Comparison of ENCODE assay signal across 8 mouse cellular contexts in genomic region chr11:103133456-103134185, GRCm38 (mm10). TPM values are rescaled to one million over a fixed set of nuclear protein-coding genes. Genes with fewer than 3 reads are reported as not detected.
A peak's percentile ranks its signal among the peaks of the same experiment; 100 is the strongest.
DNase-seq lines count a peak whose midpoint lies in the region; ATAC-seq and TF ChIP-seq lines count a peak whose summit lies in the region.

No protein-coding gene starts in this region.

- ATAC-seq in cerebellum, adult (ENCODE audit: insufficient number of reproducible peaks, low FRiP score, low TSS enrichment), result no peak
- ATAC-seq in hindbrain, postnatal 0 days, result no peak
- ATAC-seq in neural tube, embryonic 13.5 days (ENCODE audit: low read depth), result peak; percentile 32; the same call in 1 of the 2 replicates

- H3K27ac ChIP-seq in spleen, adult 2 months (ENCODE audit: insufficient read depth, low read length), result peak overlapping the region; percentile 55
- peak overlapping the region; percentile 90 for H3K27ac ChIP-seq in hindbrain, postnatal 0 days
- H3K27ac ChIP-seq in neural tube, embryonic 13.5 days (replicated peaks), result peak overlapping the region; percentile 78

- TF ChIP-seq CTCF in spleen, adult 2 months (IDR thresholded peaks at IDR 0.05; ENCODE audit: extremely low read depth, insufficient read depth, insufficient read length, insufficient replicate concordance), result no peak
- no peak for TF ChIP-seq CTCF in hindbrain, postnatal 0 days (IDR thresholded peaks at IDR 0.05; ENCODE audit: low read depth)

- peak overlapping the region; percentile 54 for H3K4me2 ChIP-seq in hindbrain, postnatal 0 days (ENCODE audit: low read depth, low read length)
- H3K4me2 ChIP-seq in neural tube, embryonic 13.5 days, result peak overlapping the region; percentile 54

- no peaks in the 10 kb centered on the region for H3K36me3 ChIP-seq in spleen, adult 2 months (ENCODE audit: control insufficient read depth, insufficient read depth, low read length)
- H3K36me3 ChIP-seq in hindbrain, postnatal 0 days (ENCODE audit: insufficient read depth, low read length), result peaks cover 6% of the 10 kb centered on the region; the same call in 1 of the 2 replicates
- peaks cover 6% of the 10 kb centered on the region; the same call in 1 of the 2 replicates for H3K36me3 ChIP-seq in neural tube, embryonic 13.5 days

- peak overlapping the region; percentile 29 for H3K4me3 ChIP-seq in spleen, adult 2 months (ENCODE audit: extremely low read depth, insufficient read depth, insufficient read length)
- H3K4me3 ChIP-seq in hindbrain, postnatal 0 days (ENCODE audit: low read length), result peak overlapping the region; percentile 13; the same call in 1 of the 2 replicates
- H3K4me3 ChIP-seq in neural tube, embryonic 13.5 days, result peak overlapping the region; percentile 30

- H3K9me3 ChIP-seq in hindbrain, postnatal 0 days (ENCODE audit: low read length), result no peaks in the 10 kb centered on the region
- H3K9me3 ChIP-seq in neural tube, embryonic 13.5 days, result no peaks in the 10 kb centered on the region

- peak; percentile 28 to 50 for DNase-seq in cerebellum, adult 18-20 months
- DNase-seq in spleen, adult 2 months (ENCODE audit: low read depth in 1 of 2, low spot score in 2 of 2), result no peak
- DNase-seq in spleen, postnatal 36 days (ENCODE audit: low spot score in 2 of 2), result no peak
- DNase-seq in hindbrain, postnatal 0 days (ENCODE audit: low spot score), result no peak
- no peak for DNase-seq in layer of hippocampus, adult 9-11 months
- DNase-seq in lung, adult 18-20 months, result no peak

- 71% methylated on average over 6 of the region's 6 CpGs for WGBS in spleen, adult 2 months
- 51% methylated on average over 6 of the region's 6 CpGs for WGBS in hindbrain, postnatal 0 days
- 56% methylated on average over 6 of the region's 6 CpGs for WGBS in neural tube, embryonic 13.5 days

- peak overlapping the region; percentile 47 for H3K9ac ChIP-seq in hindbrain, postnatal 0 days (replicated peaks; ENCODE audit: low read length)
- H3K9ac ChIP-seq in neural tube, embryonic 13.5 days, result peak overlapping the region; percentile 65

- no peak for TF ChIP-seq POLR2A in spleen, adult 2 months (IDR thresholded peaks at IDR 0.05; ENCODE audit: low read depth, low read length)

- H3K4me1 ChIP-seq in spleen, adult 2 months (ENCODE audit: control insufficient read depth, insufficient read depth, insufficient read length), result peaks cover 4% of the 10 kb centered on the region
- peaks cover 17% of the 10 kb centered on the region for H3K4me1 ChIP-seq in hindbrain, postnatal 0 days (ENCODE audit: insufficient read depth, low read length)
- peaks cover 55% of the 10 kb centered on the region for H3K4me1 ChIP-seq in neural tube, embryonic 13.5 days (replicated peaks)

- no peaks in the 10 kb centered on the region for H3K27me3 ChIP-seq in spleen, adult 2 months (ENCODE audit: control insufficient read depth, insufficient read depth, low read length)
- no peaks in the 10 kb centered on the region for H3K27me3 ChIP-seq in hindbrain, postnatal 0 days (ENCODE audit: insufficient read depth, low read length)
- H3K27me3 ChIP-seq in neural tube, embryonic 13.5 days, result no peaks in the 10 kb centered on the region

RNA-seq across cellular contexts. Expression of gene Hexim2, which starts 1.4 kb away (rescaled TPM):
- polyA plus RNA-seq in spleen, adult 2 months (2012; rRNA removed), result 2.3 and 3.0 TPM in 2 replicates
- total RNA-seq in hindbrain, postnatal 0 days (2014; rRNA removed), result 28.9 and 40.4 TPM in 2 replicates
- 30.2 and 30.7 TPM in 2 replicates for polyA plus RNA-seq in hindbrain, postnatal 0 days (2015; fragmentation: Nextera tagmentation; extraction: Ambion mirVana)
- 17.3 and 17.6 TPM in 2 replicates for polyA plus RNA-seq in neural tube, embryonic 13.5 days (2015; fragmentation: Nextera tagmentation; extraction: Ambion mirVana)

RNA-seq across cellular contexts. Expression of gene Hexim1, which starts 17.6 kb away (rescaled TPM):
- polyA plus RNA-seq in spleen, adult 2 months (2012; rRNA removed), result 10.3 and 11.2 TPM in 2 replicates
- 15.1 and 15.8 TPM in 2 replicates for total RNA-seq in hindbrain, postnatal 0 days (2014; rRNA removed)
- 4.4 and 5.1 TPM in 2 replicates for polyA plus RNA-seq in hindbrain, postnatal 0 days (2015; fragmentation: Nextera tagmentation; extraction: Ambion mirVana)
- 3.6 and 3.9 TPM in 2 replicates for polyA plus RNA-seq in neural tube, embryonic 13.5 days (2015; fragmentation: Nextera tagmentation; extraction: Ambion mirVana)

RNA-seq across cellular contexts. Expression of gene Acbd4, which starts 32.1 kb away (rescaled TPM):
- 17.9 and 22.5 TPM in 2 replicates for polyA plus RNA-seq in spleen, adult 2 months (2012; rRNA removed)
- total RNA-seq in hindbrain, postnatal 0 days (2014; rRNA removed), result 13.2 and 19.0 TPM in 2 replicates
- 18.5 and 20.8 TPM in 2 replicates for polyA plus RNA-seq in hindbrain, postnatal 0 days (2015; fragmentation: Nextera tagmentation; extraction: Ambion mirVana)
- polyA plus RNA-seq in neural tube, embryonic 13.5 days (2015; fragmentation: Nextera tagmentation; extraction: Ambion mirVana), result 8.5 and 9.9 TPM in 2 replicates

RNA-seq across cellular contexts. Expression of gene Plcd3, which starts 32.2 kb away (rescaled TPM):
- 4.7 TPM in 2 replicates for polyA plus RNA-seq in spleen, adult 2 months (2012; rRNA removed)
- 9.4 and 13.8 TPM in 2 replicates for total RNA-seq in hindbrain, postnatal 0 days (2014; rRNA removed)
- polyA plus RNA-seq in hindbrain, postnatal 0 days (2015; fragmentation: Nextera tagmentation; extraction: Ambion mirVana), result 3.9 and 4.8 TPM in 2 replicates
- 0.98 and 1.6 TPM in 2 replicates for polyA plus RNA-seq in neural tube, embryonic 13.5 days (2015; fragmentation: Nextera tagmentation; extraction: Ambion mirVana)

RNA-seq across cellular contexts. Expression of gene Fmnl1, which starts 37.3 kb away (rescaled TPM):
- polyA plus RNA-seq in spleen, adult 2 months (2012; rRNA removed), result 137 and 147 TPM in 2 replicates
- total RNA-seq in hindbrain, postnatal 0 days (2014; rRNA removed), result 12.8 and 15.5 TPM in 2 replicates
- polyA plus RNA-seq in hindbrain, postnatal 0 days (2015; fragmentation: Nextera tagmentation; extraction: Ambion mirVana), result 6.4 and 6.9 TPM in 2 replicates
- polyA plus RNA-seq in neural tube, embryonic 13.5 days (2015; fragmentation: Nextera tagmentation; extraction: Ambion mirVana), result 3.0 and 4.2 TPM in 2 replicates

Comparison
In these comparisons a context has a peak if more than half of its experiments do, and no peak if none do; other contexts are left out.
1. DNase-seq: peak in cerebellum, adult 18-20 months (2 of 2); none in spleen, adult 2 months (0 of 2), spleen, postnatal 36 days (0 of 2), hindbrain, postnatal 0 days (single experiment), layer of hippocampus, adult 9-11 months (single experiment) and lung, adult 18-20 months (0 of 2).
2. Peak in every context shown above with its lines, with median percentiles within 50 percentile points of each other: H3K27ac ChIP-seq and H3K4me3 ChIP-seq.